Mouse (Mus musculus): ENCODE results near the gene Slc7a4.
A peak's percentile ranks its signal among the peaks of the same experiment; 100 is the strongest.

- TF ChIP-seq MAFK (IDR thresholded peaks at IDR 0.05; ENCODE audit: insufficient read depth, low read depth, low read length), result 0 out of 2 replicates have a peak, but pooled peaks have one; percentile 15
- no peak for TF ChIP-seq CHD2 (IDR thresholded peaks at IDR 0.05; ENCODE audit: low read depth, low read length)
Measured at GRCm38 (mm10) chr16:17557947-17558480, 25.0 kb downstream of the Slc7a4 start.
